Mouse (Mus musculus) heart, adult 2 months (tissue): ENCODE data around the gene Msi2.

Experiments
- CTCF ChIP-seq: fragments of 200-600 bp; IDR thresholded peaks from 2 replicates; pipeline ENCODE4 v1.8.1; 2022; ENCODE audit warnings: antibody characterized with exemption, mild to moderate bottlenecking, moderate library complexity
- EP300 ChIP-seq: fragments of 200-500 bp; IDR thresholded peaks from 2 replicates; pipeline ENCODE4 v1.6.1; 2011; ENCODE audit warnings: low read depth, low read length, control low read depth; ENCODE audit not compliant: insufficient read depth
- POLR2A ChIP-seq: fragments of 200-500 bp; IDR thresholded peaks from 2 replicates; pipeline ENCODE4 v1.6.1; 2011; ENCODE audit warnings: mild to moderate bottlenecking, low read depth, low read length, control low read depth; ENCODE audit not compliant: insufficient read depth

DNA sequence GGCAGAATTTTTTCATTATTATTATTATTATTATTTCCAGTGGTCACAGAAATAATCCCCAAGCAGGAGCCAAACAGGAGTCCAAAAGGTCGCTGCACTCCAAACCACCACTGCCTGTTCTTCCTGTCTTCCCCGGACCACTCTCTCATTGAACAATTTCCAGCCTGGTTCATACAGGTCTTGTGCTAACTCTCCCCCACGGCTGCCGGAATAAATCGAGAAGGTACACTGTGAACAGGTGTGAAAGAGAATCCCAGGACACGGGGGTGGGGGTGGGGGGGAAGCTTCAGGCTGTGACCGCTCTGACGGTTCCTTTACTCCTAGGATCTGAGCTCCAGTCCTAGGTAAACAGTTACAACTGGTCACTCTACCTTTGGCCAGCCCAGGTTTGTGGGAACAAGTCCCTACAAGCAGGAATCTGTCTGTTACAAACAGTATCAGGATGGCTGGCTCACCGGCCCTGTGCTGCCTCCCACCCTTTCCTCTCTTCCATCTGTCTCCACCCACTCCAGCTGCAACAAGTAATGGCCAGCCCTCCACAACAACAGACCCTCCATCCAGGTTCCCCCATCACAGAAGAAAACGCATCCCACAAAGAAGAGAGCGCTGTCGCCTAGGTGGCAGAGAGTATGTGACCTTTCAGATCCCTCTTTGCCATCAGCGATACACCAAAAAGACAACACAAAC lies 136.1 kb downstream of the Msi2 start:
- TF ChIP-seq POLR2A (no peak), CTCF (no peak), EP300 (no peak)
